Mouse (Mus musculus): Measurements from ENCODE around the gene Tnfsf13.

The Tnfsf13 gene

GRCm38 (mm10) chr11:69655264-69656064, 30.1 kb downstream of the Tnfsf13 start, which contains the start of gene Sox15:
Sox15 (plus strand) TSS chr11:69655314.
- peak; percentile 50 to 76 for DNase-seq (ENCODE audit: low spot score in 2 of 2)

- no peak for DNase-seq (ENCODE audit: low spot score in 2 of 2)
These were observed 30.8 kb downstream of the Tnfsf13 start for GRCm38 (mm10) chr11:69654760-69655159.

- no peak for DNase-seq (ENCODE audit: low spot score in 2 of 2)
These were observed 32.2 kb downstream of the Tnfsf13 start for GRCm38 (mm10) chr11:69653399-69653798.

GRCm38 (mm10) chr11:69645860-69646259, 39.7 kb downstream of the Tnfsf13 start:
- no peak for DNase-seq (ENCODE audit: low spot score in 2 of 2)

GRCm38 (mm10) chr11:69635471-69635870, 50.1 kb downstream of the Tnfsf13 start:
- no peak for DNase-seq (ENCODE audit: low spot score in 2 of 2)

GRCm38 (mm10) chr11:69633128-69633866, 52.3 kb downstream of the Tnfsf13 start:
- peak in 1 of 2 experiments; percentile 46 for DNase-seq (ENCODE audit: low spot score in 2 of 2)
